Mouse (Mus musculus): ENCODE data around the gene Gm20503. TPM values are rescaled to one million over a fixed set of nuclear protein-coding genes. Genes with fewer than 3 reads are reported as not detected.

Gene Gm20503
- total RNA-seq, 2 experiments from 2014 or later: 4.8 to 7.4 TPM

DNA sequence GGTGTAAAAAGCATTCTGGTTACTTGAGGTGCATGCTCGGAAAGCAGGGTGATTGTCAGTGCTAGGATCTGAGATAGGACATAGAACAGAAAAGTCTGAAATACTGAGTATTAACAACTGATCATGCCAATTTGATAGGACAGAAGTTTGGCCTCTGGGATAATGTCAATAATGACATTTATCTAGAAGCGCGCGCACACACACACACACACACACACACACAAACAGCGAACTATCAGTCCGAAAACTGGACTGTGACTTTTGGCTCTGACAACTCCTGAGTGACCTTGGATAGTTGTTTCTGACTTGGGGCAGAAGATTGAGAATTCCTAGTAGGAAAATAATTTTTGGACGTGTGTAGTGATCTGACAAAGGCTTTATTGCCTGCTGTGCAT lies 793 bp downstream of the Gm20503 start:
- intact Hi-C loops (cut with DNase I): loop anchor here (2.0 kb wide), 1 partner anchor 31 kb away; the partner anchor contains the start of gene Gng10
- no peak for DNase-seq (ENCODE audit: low spot score)

DNA sequence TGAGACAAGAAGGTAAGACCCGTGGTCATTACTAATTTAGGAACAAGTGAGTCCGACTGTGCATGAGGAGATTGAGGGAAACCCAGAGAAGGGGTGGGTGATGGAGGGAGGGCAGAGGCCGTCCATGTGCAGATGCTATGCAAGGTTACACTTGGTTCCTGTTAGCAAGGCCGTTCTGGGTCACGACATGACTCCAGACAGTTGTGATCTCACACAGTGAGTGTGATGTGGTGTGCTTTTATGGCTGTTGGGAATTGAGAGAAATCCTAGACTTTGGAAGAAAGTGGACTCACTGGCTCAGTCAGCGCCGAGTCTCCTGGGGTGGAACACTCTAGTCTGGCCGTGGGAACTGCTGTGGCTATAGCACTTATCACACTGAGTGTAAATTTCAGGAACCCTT lies 3.2 kb downstream of the Gm20503 start:
- no peak for DNase-seq (ENCODE audit: low spot score)
- intact Hi-C loops (cut with DNase I): no loop called here

DNA sequence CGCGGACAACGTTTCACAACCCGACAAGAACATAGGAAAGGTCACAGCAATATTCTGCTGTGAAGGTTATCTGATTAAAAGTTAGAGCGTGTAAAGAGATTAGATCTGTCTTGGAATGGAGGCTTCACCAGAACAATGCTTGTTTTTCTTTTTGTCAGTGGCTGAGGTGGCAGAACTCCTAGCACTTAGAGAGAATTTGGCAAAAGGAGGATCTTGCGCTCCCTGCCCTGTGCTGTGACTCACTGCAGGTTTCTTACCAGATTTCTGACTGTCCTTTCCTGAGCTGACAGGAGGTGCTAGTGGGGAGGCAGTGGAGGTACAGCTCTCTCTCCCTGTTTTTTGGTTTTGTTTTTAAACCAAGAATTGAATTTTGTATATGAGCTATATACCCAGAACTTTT lies 4.0 kb downstream of the Gm20503 start:
- intact Hi-C loops (cut with DNase I): no loop called here

DNA sequence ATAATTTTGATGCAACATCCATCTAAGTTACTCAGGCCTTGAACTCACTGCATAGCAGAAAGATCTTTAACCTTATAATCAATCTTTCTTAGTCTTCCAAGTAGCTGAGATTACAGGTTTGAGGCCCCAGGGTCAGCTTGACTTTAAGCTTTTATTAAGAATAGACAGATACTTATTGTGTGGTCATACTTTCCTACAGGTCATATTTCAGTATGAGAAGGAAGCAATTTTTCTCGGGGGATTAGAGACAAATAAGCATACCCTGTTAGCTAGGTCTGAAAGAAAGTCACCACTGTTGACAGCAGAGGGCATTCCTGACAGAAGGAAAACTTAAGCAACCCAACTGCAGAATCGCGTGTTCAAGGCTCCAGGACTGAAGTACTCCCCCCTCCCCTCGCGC lies 5.0 kb downstream of the Gm20503 start:
- DNase-seq (ENCODE audit: low spot score): no peak
- intact Hi-C loops (cut with DNase I): no loop called here

More for the DNA sequence above, 4.0 kb downstream of the Gm20503 start:
- DNase-seq (ENCODE audit: low spot score): no peak

DNA sequence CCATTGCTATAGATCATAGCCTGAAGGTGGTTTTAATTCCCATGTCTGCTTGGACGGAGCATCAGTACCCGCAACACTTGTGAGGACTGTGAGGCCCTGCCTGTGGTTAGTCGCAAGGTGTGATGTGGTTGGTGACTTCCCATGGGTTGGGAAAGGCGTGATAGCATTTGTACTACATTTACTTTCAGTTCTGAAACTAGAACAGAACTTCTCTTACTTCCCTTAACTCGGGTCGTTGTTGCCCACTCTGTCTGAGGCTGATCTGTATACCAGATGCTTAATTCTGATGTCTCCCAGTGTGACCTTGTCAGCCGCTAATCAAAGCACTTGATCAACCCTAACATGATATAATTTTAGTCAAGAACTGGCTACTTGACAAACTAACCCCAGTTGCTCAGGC lies 6.2 kb downstream of the Gm20503 start:
- no peak for DNase-seq (ENCODE audit: low spot score)
- intact Hi-C loops (cut with DNase I): no loop called here

DNA sequence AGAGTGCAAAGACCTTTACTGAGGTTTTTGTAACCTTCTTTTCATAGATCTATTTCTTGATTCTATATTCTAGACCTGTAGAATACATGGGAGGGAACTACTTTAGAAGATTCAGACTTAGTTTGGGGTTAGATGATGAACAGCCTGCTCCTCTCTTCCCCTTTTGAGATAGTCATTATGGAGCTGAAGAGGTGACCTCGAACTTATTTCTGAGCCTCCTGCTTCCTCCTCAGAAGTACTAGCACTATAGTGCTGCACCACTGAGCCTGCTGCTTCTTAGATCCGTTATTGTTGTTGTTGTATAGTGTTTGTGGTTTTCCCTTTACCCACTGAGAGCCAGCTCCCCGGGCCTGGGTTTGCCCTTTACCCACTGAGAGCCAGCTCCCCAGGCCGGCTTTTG lies 6.7 kb downstream of the Gm20503 start:
- DNase-seq (ENCODE audit: low spot score): no peak
- intact Hi-C loops (cut with DNase I): no loop called here

DNA sequence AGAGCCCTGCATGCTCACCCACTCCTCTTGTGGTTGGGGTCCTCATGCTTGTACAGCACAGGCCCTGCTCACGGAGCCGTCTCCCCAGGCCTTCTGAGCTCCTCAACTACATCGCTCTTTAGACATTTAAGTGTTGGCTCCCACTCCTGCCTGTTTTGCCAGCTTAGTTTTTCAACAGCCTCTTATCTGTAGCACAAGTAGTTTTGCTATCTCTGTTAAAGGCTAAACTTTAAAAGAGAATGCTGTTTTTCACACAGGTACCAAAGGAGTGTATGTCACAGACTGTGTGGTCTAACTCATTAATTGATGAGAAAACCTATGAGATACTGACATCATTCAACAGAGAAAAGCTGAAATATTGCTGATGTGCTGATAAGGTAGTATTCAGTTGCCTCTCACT lies 8.4 kb downstream of the Gm20503 start:
- DNase-seq (ENCODE audit: low spot score): no peak
- intact Hi-C loops (cut with DNase I): no loop called here

DNA sequence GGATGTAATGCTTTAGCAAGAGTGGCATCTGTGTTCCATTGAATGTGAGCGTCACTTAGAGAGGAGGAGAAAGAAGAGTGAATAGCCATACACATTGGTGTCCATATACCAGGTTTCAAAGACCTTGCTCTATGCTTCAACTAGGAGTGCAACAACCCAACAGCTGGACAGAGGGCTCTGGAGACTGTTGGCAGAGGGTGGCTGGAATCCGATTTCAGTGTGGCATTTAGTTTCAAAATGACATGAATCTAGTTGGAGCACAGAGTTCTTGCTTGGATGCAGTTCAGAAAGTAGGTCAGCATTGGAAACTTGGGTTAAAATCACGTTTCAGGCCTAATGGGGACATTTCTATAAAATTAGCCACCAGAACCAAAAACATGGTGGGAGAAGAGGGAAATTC lies 12.2 kb downstream of the Gm20503 start:
- intact Hi-C loops (cut with DNase I): no loop called here

DNA sequence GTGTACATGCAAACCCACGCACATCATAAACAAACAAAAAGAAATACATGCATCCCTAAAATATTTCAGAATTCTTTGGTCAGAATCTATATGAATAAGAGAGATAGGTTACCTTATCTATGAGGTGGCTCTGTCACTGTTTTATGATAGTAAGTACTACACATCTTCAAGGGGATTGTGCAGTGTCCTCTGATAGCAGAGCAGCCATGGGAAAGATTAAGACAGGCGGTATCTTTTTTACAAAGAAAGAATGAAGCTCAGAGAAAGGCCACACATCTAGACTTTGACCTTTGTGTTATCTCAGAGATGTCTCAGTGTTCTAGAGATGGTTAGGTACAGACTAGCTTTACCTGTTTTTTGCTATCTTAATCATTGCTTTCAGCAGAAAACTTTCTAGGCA lies 13.9 kb downstream of the Gm20503 start:
- intact Hi-C loops (cut with DNase I): no loop called here
- DNase-seq (ENCODE audit: low spot score): no peak

More for the DNA sequence above, 12.2 kb downstream of the Gm20503 start:
- no peak for DNase-seq (ENCODE audit: low spot score)

DNA sequence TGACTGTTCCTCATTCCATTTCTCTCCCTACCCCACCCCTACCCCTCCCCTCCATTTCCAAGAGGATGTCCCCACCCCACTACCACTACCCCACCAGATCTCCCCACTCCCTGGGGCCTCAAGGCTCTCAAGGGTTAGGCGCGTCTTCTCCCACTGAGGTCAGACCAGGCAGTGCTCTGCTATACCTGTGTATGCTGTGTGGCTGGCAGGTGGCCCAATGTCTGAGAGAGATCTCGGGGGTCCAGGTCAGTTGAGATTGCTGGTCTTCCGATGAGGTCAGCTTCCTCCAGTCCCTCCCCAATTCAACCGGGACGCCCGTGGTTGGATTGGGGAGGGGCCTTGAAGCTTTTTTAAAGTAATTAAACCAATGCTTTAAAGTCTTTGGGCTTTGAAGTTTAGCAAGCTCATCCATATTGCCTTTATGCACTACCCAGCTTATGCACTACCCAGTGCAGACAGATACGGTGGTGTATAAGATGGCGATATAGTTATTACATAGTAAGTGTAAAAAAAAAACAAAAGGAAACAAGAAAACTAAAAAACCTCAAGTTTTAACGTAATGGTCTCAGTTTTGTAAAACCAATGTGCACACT lies 31.4 kb downstream of the Gm20503 start:
- intact Hi-C loops (cut with DNase I): loop anchor here (2.0 kb wide), 1 partner anchor 30 kb away; no protein-coding TSS in a partner anchor
- DNase-seq (ENCODE audit: low spot score): no peak

DNA sequence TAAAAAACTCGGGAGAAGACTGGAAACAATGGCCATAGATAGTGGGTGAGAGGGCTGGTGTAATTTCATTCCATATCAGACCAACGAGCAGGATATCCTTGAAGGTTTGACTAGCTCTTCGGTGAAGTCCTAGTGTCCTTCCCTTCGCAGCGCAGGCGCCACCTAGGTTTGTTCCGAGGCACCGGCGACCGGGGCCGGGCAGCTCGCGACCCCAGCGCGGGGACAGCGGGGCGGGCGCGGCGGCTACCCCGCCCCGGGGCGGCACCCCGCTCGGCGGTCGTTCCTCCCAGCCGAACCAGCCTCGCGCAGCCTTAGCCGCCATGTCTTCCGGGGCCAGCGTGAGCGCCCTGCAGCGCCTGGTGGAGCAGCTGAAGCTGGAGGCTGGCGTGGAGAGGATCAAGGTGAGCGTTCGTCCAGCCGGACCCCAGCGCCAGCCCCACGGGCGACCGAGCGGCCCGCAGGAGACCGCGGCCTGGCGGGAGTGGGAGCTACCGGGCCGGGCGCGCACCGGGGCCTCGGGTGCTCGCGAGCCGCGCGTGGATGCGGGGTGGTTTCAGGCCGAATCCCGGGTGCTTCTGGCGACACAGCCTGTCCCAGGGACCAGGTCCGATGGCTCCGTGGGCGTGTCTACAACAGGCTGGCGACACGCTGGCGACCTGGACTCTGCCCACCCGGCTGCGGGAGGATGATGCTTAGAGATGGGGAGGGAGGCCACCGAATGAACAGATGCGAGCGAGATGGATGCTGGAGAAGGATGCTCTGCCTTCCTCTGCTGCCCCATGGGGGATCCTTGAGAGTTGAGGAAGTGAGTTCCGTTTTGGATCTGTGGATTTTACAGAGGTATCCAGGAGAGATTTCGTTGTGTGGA lies 32.1 kb downstream of the Gm20503 start, which contains the start of gene Gng10:
Gng10 (plus strand) TSS at position 171 of the 868 bp plus-strand sequence.
- peak; percentile 41 for DNase-seq (ENCODE audit: low spot score)
- intact Hi-C loops (cut with DNase I): loop anchor here (2.0 kb wide), 1 partner anchor 30 kb away; no protein-coding TSS in a partner anchor

DNA sequence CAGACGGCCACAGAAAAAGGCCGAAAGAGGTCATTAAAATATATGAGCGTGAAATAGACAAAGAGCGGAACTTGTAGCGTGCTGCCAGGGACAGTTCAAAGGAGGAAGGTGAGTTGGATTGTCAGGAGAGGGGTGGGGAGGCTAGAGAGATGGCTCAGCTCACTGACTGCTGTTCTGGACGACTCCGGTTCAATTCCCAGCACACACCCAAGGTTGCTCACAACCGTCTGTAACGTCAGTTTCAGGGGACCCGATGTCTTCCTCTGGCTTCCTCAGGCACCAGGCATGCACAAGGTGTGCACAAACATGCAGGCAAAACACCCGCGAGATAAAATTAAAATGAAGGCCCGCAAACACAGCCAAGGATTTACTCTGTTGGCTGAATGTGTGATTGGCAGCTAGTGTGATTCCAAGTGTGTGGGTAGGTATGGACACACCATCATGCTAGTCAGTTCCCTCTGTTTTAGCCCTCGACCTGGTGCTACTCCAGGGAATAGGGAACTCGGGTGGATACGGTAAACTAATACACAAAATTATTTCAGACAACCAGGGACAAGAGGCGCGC lies 32.9 kb downstream of the Gm20503 start:
- intact Hi-C loops (cut with DNase I): loop anchor here (1.0 to 2.0 kb wide), 2 partner anchors 31 to 52 kb away; no protein-coding TSS in a partner anchor
- no peak for DNase-seq (ENCODE audit: low spot score)

DNA sequence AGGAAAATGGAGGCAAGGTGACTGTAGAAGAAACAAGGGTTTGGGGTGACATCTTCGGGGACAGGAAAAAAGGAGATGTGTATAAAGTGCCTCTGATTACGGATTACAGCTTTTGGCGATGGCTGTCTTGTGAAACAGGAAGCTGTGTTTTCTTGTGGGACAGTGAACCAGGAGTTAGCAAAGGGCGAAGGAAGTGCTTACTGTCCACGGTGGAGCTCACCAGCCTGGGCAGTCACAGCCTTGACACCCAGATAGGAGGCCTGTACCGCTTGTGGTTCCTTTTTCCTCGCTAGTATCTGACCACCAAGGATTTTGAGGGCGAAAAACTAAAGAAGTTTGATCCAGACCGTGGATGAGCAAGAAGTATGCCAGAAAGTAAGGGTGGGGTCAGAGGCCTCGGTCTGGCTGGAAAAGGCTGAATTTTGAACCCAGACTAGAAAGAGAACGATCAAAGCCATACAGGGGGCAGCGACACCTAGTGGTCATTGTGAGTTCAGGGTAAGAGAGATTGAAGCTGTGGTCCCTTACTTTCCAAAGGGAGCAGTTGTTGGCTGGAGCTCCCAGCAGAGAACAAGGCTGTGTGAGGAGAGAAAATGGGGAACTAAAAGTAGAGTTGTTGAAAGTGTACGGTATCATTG lies 33.6 kb downstream of the Gm20503 start:
- intact Hi-C loops (cut with DNase I): loop anchor here (1.0 kb wide), 1 partner anchor 52 kb away; no protein-coding TSS in a partner anchor
- DNase-seq (ENCODE audit: low spot score): peak; percentile 40

DNA sequence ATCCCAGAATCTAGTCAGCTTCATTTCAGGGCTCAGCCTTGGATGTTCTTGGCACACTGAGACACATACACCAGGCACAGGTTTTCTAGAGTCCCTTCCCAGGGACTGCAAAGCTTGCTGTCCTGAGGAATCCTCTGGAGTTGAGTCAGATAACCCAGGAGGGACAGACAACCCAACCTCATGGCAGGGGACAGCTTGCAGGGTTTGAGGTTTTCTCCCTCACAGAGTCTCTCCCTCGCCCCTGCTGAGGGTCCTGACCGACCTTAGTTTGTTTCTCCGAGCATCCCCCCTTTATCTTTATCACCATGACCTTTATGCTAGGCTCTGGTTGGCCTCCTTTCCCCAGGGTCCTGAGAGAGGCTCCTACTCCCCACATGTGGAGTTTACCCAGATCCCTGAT lies 34.5 kb downstream of the Gm20503 start:
- no peak for DNase-seq (ENCODE audit: low spot score)
- intact Hi-C loops (cut with DNase I): no loop called here

DNA sequence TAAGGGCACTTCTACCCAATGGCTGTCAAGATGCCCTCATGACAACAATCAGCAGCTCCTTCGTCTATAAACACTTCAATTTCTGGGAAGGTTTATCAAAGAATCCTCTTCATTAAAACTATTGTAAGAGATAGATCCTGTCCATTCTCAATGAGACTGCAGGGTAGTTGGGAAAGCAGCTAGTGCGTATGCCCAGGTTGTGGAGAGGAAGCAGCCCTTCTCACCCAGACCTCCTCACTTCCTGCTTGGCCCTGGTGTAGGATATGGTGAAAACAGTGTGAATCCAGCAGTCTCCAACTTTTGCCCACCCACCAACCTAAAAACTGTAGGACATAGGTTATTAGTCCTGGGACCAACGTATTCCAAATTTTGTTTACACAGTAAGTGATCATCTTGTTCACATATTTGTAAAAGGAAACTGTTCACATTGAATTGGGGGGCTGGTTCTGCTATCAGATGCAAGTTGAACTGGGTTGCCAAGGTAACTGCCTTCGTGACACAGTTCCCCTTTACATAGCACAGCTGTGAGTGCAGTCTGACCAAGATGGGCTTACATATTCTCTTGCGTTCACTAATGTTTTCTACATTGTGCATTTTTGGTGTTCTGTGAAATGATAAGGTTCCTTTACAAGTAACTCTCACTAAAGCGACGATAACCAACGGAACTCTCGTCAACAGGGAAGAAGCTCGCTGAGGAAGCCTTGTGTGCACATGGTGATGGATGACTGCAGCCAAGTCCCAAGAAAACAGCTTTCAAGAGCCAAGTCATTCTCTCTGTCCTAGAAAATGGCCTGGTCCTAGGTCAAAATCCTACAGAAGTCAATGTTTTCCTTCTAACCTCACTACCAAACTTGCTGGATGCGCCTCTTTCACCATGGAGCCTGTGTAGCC lies 37.6 kb downstream of the Gm20503 start:
- intact Hi-C loops (cut with DNase I): no loop called here
- DNase-seq (ENCODE audit: low spot score): no peak

DNA sequence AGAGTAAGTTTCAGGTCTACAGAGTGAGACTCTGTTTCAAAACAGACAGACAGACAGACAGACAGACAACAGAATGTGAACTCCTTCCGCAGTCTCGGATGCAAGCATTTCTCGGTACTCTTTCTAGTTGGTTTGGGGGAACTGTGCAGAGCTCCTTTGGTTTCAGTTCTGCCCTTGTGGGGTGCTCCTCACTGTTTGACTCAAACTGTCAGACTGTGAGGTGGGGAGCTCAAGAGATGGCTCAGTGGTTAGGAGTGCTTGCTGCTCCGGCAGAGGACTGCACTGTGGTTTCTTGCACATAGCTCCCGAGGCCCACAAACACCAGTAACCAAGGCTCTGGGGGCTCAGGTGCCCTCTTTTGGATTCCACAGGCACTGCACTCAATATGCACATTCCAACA lies 40.1 kb downstream of the Gm20503 start:
- intact Hi-C loops (cut with DNase I): no loop called here
- DNase-seq (ENCODE audit: low spot score): no peak

DNA sequence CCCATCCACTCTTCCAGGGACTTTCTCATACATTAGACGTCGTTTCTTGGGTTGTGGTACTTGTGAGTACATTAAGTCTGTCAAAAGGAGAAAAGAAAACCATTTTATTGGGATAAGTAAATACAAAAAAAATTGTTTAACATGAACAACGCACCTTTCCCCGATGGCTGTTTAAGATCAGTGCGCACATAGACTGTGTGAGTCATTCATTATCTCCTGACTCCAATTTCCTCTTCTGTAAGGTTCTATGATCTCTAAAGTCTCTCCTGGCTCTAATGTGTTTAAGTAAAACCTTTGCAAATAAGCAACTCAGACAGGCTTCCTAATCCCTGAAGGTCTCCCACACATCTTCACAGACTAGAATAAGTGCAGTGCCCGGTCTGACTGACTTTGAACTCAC lies 40.9 kb downstream of the Gm20503 start:
- intact Hi-C loops (cut with DNase I): no loop called here

DNA sequence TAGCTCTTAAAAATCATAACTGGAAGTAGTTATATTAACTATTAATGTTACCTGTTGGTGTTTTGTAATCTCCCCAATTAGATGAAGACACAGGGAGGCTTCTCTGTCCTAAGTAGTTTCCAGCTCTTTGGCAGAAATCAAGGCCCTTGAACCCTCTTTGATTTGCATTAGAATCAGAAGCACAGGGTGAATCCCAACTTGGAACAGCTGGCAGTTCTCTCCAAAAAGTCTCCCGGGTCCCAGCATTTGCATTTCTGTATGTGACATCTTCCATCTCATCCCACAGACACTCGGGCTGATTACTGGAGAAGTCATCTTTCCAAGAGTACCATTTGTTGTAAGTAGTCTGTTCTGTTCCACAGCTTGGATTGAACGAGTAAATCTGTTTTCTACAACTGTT lies 44.2 kb downstream of the Gm20503 start:
- intact Hi-C loops (cut with DNase I): no loop called here

More for the DNA sequence above, 40.9 kb downstream of the Gm20503 start:
- no peak for DNase-seq (ENCODE audit: low spot score)

DNA sequence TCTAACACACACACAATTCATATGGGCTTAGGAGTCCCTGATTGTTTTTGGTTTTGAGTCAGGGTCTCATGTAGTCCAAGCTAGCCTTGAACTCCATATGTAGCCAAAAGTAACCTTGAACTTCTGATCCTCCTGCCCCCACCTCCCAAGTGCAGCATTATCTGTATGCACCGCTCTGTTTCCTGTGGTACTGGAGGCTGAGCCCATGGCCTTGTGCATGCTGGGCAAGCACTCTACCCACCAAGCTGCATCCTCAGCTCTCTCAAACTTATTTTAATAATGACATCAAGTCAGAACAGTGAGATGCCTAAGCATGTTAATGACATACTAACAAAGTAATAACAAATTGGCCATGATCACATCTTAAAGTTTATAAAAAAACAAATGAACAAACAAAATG lies 48.1 kb downstream of the Gm20503 start:
- no peak for DNase-seq (ENCODE audit: low spot score)
- intact Hi-C loops (cut with DNase I): no loop called here

More for the DNA sequence above, 44.2 kb downstream of the Gm20503 start:
- no peak for DNase-seq (ENCODE audit: low spot score)

Data from heart, postnatal 25 days (tissue).